Mouse (Mus musculus) neutrophil, adult 5-6 weeks (primary cell): ENCODE results near the gene Gm28051. TPM values are rescaled to one million over a fixed set of nuclear protein-coding genes. Genes with fewer than 3 reads are reported as not detected.

Source experiments
- ATAC-seq: fragments of 151-379, 151-347 bp; 2 replicates; pipeline ENCODE4 v1.8.0; 2017; ENCODE audit warnings: mild to moderate bottlenecking, moderate TSS enrichment; ENCODE audit not compliant: insufficient number of reproducible peaks, poor library complexity, low FRiP score, severe bottlenecking; ENCODE audit errors: extremely low read depth
- total RNA-seq: library from RNA; stranded (forward); fragments of 200-1000 nt; gene quantifications from 2 replicates; pipeline ENCODE4 v1.2.3, GENCODE M21; 2017

Gm28051 gene
- total RNA-seq, 1 experiment from 2014 or later = not detected

DNA sequence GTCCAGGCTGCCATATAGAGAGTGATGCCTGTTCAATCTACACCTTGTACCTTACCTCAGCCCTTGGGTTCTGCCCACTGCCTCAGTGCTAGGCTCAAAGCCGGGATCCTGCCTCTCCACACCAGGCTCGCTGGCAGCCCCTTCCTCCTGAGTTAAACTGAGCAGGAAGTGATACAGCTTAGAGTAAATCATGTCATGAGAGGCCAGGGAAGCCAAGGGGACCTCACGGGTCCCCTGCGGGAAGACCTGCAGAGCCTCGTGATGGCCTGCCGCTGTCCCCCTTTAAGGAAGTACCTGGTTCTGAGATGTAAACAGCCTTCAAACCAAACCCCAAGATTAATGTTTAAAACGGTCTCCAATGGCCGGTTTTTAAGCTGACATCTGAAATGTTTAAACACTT lies 85.4 kb downstream of the Gm28051 start:
- no peak for ATAC-seq

DNA sequence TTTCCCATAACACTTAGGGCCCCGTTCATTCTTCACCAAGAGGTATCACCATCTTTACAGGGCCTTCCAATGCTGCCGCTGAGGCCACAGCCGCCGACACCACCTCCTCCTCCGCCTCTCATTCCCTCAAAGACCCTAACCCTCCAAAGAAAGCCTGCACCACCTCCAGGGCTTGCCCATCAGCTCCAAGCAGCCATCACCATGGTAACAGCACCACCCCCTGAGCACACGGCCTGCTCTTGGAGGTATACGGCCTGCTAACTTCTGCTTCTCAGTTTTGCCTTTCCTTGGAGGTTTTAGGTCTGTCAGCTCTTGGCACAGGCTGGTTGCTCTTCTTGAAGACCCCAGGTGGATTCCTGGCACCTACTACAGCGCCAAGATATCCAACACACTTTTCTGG lies 86.7 kb downstream of the Gm28051 start:
- no peak for ATAC-seq

Other genes with a start within 250 kb of the Gm28051 start
- gene Chga, start 202.8 kb downstream of the Gm28051 start, total RNA-seq = not detected in 2 replicates
- gene Itpk1, start 52.8 kb downstream of the Gm28051 start, total RNA-seq = 14.0 and 18.7 TPM in 2 replicates
- gene Moap1, start 14.1 kb downstream of the Gm28051 start, total RNA-seq = 6.1 and 8.3 TPM in 2 replicates
- 11.2 and 13.4 TPM in 2 replicates for gene Tmem251, start 14.0 kb downstream of the Gm28051 start, total RNA-seq
- gene Gon7, start within 50 bp of the Gm28051 start, total RNA-seq = 21.5 and 23.5 TPM in 2 replicates
- 21.4 and 28.6 TPM in 2 replicates for gene Ubr7, start 202 bp upstream of the Gm28051 start, total RNA-seq
- 4.2 and 4.9 TPM in 2 replicates for gene Gm20604, start 907 bp upstream of the Gm28051 start, total RNA-seq
- gene Btbd7, start 120.7 kb upstream of the Gm28051 start, total RNA-seq = 48.3 and 49.0 TPM in 2 replicates
- gene Cox8c, start 141.6 kb upstream of the Gm28051 start, total RNA-seq = not detected in 2 replicates
- gene Unc79, start 191.1 kb upstream of the Gm28051 start, total RNA-seq = 0.12 and 0.25 TPM in 2 replicates